Mouse (Mus musculus) C2C12 (cell line): Measurements from ENCODE around the gene Snx29.

Experiments
- CTCF ChIP-seq: IDR thresholded peaks from one replicate; pipeline ENCODE4 v1.5.1; 2011; ENCODE audit not compliant: control insufficient read depth, insufficient read depth, insufficient read length
- MAX ChIP-seq: IDR thresholded peaks from one replicate; pipeline ENCODE4 v1.6.1; 2011; ENCODE audit warnings: mild to moderate bottlenecking, control low read depth
- USF1 ChIP-seq: IDR thresholded peaks from one replicate; pipeline ENCODE4 v1.6.1; 2011; ENCODE audit warnings: low read depth, mild to moderate bottlenecking, control low read depth, moderate library complexity

- TF ChIP-seq CTCF: no peak
- TF ChIP-seq MAX: no peak
- TF ChIP-seq USF1: no peak
These were observed 83.5 kb downstream of the Snx29 start for GRCm38 (mm10) chr16:11406201-11406600.
